Mouse (Mus musculus): ENCODE measurements around the gene Git1. TPM values are rescaled to one million over a fixed set of nuclear protein-coding genes. Genes with fewer than 3 reads are reported as not detected.

Gene Git1
- polyA plus RNA-seq, 1 experiment from 2014 or later, result 12.2 TPM

DNA sequence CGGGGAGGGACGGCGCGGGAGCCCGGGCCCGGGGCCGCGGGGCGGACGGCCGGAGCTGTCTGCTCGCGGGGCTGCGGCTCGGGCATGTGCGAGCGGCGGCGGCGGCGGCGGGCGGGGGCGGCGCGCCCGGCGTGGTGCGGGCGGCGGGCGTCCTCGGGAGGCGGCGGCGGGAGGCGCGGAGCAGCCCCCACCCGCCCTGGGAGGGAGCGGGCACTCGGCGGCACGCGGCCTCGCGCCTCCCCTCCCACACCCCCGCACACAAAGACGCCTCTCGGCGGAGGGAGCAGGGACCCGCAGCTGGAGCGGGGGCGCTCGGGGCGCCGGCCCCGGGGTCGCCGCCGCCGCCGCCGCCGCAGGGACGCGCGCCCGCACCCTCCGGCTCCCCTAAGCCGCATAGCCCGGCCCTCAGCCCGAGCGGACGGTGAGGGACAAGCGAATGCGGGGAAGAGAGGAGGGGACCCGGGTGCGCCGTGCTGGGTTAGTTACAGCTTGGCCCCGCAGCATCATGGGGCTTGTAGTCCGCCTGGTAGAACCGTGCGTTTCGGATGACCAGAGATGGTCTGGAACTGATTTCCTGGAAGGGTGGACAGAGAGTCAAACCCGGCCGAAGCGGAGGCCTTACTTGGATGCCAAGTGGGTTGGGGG lies 3.6 kb upstream of the Git1 start, which contains the start of gene Ankrd13b:
Gene Ankrd13b (minus strand): TSS at position 88 of the 645 bp plus-strand sequence.
- H3K27me3 ChIP-seq (replicated peaks; ENCODE audit: control insufficient read depth, insufficient read depth, low read length), result no peaks in the 10 kb centered on the region
- H3K27ac ChIP-seq (ENCODE audit: low read length), result peak within 1 kb of the TSS; percentile 92; the same call in 1 of the 2 replicates
- H3K4me1 ChIP-seq (ENCODE audit: control insufficient read depth, insufficient read depth, low read length), result peaks cover 52% of the 10 kb centered on the region
- ATAC-seq, result peak; percentile 41
- under 1% methylated on average over 44 of the region's 87 CpGs for WGBS
- H3K36me3 ChIP-seq (ENCODE audit: control insufficient read depth, insufficient read depth, low read length), result no peaks in the 10 kb centered on the region
- H3K9me3 ChIP-seq (ENCODE audit: control insufficient read depth, low read length), result no peaks in the 10 kb centered on the region
- peak within 1 kb of the TSS; percentile 85 for H3K9ac ChIP-seq (ENCODE audit: low read depth, low read length)
- peak within 1 kb of the TSS; percentile 99 for H3K4me2 ChIP-seq (ENCODE audit: low read depth, low read length)
- peak within 1 kb of the TSS; percentile 86 for H3K4me3 ChIP-seq (ENCODE audit: low read length)

DNA sequence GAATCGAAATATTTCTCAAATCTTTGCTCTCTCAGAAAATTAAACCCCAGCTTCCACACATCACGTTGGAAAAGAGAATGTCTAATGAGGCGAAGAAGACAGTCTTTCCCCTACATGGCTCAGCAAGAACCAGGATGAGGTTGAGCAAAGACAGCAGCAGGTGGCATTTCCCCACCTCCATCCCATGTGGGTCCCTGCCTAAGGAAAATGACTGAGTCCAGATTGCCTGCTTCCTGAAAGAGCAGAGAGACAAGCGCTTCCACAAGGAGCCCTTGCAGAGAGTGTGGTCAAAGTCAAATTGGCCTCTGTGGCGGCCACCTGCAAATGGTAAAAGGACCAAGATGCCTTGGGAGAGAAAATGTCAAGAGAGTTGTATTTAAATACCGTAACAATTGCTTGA lies 2.9 kb upstream of the Git1 start:
- Histone ChIP-seq H3K27me3 (replicated peaks; ENCODE audit: control insufficient read depth, insufficient read depth, low read length) (no peaks in the 10 kb centered on the region), H3K27ac (ENCODE audit: low read length) (peak overlapping the region; percentile 92), H3K4me3 (ENCODE audit: low read length) (no peak overlapping the region), H3K9ac (ENCODE audit: low read depth, low read length) (peak overlapping the region; percentile 37; the same call in 1 of the 2 replicates), H3K36me3 (ENCODE audit: control insufficient read depth, insufficient read depth, low read length) (no peaks in the 10 kb centered on the region), H3K9me3 (ENCODE audit: control insufficient read depth, low read length) (no peaks in the 10 kb centered on the region), H3K4me1 (ENCODE audit: control insufficient read depth, insufficient read depth, low read length) (peaks cover 58% of the 10 kb centered on the region), H3K4me2 (ENCODE audit: low read depth, low read length) (no peak overlapping the region; the same call in 1 of the 2 replicates)
- ATAC-seq, result no peak
- WGBS, result 70% methylated on average over 6 of the region's 6 CpGs

DNA sequence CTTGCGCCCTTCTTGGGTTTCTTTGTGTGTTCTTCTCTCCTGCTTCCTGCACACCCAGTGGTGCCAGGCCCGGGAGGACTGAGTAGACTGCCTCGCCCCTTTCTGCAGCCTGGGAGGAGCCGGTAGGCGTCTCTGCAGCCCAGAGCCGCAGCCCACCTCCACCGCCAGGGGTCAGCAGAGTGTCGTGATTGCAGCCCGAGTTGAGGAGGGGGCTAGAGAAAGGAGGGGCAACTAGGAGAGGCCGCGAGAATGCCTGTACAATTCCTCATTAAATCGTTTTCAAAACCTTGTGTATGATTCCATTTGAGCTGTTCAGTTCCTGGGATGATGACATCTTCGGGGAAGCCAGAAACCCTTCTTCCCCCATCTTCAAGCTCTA lies 2.2 kb upstream of the Git1 start:
- Histone ChIP-seq H3K9me3 (ENCODE audit: control insufficient read depth, low read length) (no peaks in the 10 kb centered on the region), H3K27me3 (replicated peaks; ENCODE audit: control insufficient read depth, insufficient read depth, low read length) (no peaks in the 10 kb centered on the region), H3K4me1 (ENCODE audit: control insufficient read depth, insufficient read depth, low read length) (peaks cover 59% of the 10 kb centered on the region), H3K9ac (ENCODE audit: low read depth, low read length) (peak overlapping the region; percentile 64), H3K27ac (ENCODE audit: low read length) (peak overlapping the region; percentile 92), H3K4me2 (ENCODE audit: low read depth, low read length) (peak overlapping the region; percentile 93), H3K4me3 (ENCODE audit: low read length) (peak overlapping the region; percentile 98), H3K36me3 (ENCODE audit: control insufficient read depth, insufficient read depth, low read length) (no peaks in the 10 kb centered on the region)
- WGBS, result 0% methylated on average over 13 of the region's 13 CpGs
- ATAC-seq, result peak; percentile 60

DNA sequence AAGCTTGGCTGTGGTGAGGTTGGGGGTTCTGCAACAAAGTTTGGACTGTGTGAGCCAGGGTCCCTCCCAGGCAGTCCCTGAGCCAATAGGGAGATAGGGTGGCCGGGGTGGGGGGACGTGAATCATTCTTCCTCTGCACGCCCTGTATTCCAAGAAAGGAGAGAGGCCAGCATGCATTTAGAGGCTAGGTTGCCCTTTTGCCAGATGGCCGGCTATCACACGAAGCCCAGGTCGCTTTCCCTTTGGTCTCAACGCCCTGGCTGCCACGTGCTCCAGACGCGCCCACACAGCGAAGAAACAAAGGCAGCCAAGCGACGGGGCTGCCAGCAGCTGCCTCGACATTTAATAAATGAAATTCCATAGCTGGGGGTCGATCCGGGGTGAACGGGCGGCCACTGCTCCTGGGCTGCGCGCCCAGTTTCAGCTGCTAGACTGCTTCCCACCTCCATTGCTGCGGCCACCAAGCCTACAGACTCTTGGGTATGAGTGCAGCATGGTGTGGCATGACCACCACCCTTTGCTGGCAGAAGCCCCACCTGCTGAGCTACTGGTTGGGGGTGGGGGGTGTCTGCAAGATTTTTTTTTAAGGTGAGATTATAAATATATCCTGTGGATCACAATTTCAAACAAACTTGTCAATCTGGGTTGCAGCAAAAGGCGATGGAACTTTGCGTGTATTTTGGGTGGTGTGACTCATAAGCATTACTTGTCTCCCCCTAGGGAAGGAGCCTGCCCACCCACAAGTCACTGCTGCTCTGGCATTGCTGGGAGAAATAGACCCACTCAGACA lies 1.7 kb upstream of the Git1 start:
- under 1% methylated on average over 23 of the region's 23 CpGs for WGBS
- peaks cover 63% of the 10 kb centered on the region for H3K4me1 ChIP-seq (ENCODE audit: control insufficient read depth, insufficient read depth, low read length)
- H3K36me3 ChIP-seq (ENCODE audit: control insufficient read depth, insufficient read depth, low read length), result no peaks in the 10 kb centered on the region
- ATAC-seq, result peak; percentile 50
- peak overlapping the region; percentile 93 for H3K4me2 ChIP-seq (ENCODE audit: low read depth, low read length)
- peak overlapping the region; percentile 93 for H3K9ac ChIP-seq (ENCODE audit: low read depth, low read length)
- H3K27me3 ChIP-seq (replicated peaks; ENCODE audit: control insufficient read depth, insufficient read depth, low read length), result no peaks in the 10 kb centered on the region
- peak overlapping the region; percentile 92 for H3K27ac ChIP-seq (ENCODE audit: low read length)
- H3K4me3 ChIP-seq (ENCODE audit: low read length), result peak overlapping the region; percentile 98
- no peaks in the 10 kb centered on the region for H3K9me3 ChIP-seq (ENCODE audit: control insufficient read depth, low read length)

DNA sequence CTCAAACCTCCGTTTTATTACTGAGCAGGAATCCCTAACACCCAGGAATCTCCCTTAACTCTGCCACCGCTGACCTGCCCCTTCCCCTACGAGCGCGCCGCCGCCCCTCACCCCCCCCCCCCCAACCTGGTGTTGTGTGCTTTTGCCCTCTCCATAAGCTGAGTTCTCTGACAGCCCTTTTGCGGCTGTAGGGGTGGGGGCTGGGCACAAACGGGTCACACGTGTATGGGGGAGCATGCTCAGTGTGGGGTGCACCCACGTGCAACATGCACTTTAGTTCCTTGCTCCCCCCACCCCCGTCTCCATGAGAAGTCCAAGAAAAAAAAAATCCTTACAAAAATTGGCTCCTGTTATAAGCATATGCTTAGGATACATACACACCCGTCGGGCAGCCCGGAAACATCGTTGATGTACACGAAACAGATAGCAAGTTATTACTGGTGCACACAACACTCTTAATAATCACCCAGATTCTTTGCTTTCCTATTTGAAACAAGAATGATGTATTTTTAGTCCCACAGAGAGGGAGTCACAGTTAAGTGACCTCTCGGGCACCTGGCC lies 971 bp upstream of the Git1 start:
- under 1% methylated on average over 14 of the region's 18 CpGs for WGBS
- H3K4me1 ChIP-seq (ENCODE audit: control insufficient read depth, insufficient read depth, low read length), result peaks cover 67% of the 10 kb centered on the region
- ATAC-seq, result no peak

DNA sequence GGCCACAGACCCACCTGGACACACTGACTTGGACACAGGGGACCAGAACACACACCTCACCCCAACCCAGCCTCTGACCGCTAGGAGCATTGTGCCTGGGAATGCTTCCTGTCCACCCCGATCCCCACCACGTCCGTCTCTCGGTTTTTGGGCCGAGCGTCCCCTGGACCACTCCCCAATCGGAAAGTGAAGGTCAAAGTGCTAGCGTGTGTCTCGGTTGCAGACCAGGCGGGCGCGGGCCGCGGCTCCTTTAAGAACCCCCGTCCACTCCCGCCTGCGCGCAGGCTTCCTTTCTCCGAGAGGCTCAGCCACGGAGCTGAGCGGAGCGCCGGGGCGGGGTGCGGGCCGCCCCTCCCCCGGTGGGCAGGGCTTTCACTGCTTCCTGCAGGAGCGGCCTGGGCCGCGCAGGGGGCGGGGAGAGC lies 440 bp upstream of the Git1 start:
- peak overlapping the region; percentile 98 for H3K4me3 ChIP-seq (ENCODE audit: low read length)
- under 1% methylated on average over 32 of the region's 32 CpGs for WGBS
- H3K4me1 ChIP-seq (ENCODE audit: control insufficient read depth, insufficient read depth, low read length), result peaks cover 67% of the 10 kb centered on the region
- H3K9ac ChIP-seq (ENCODE audit: low read depth, low read length), result peak overlapping the region; percentile 93
- H3K36me3 ChIP-seq (ENCODE audit: control insufficient read depth, insufficient read depth, low read length), result no peaks in the 10 kb centered on the region
- no peaks in the 10 kb centered on the region for H3K27me3 ChIP-seq (replicated peaks; ENCODE audit: control insufficient read depth, insufficient read depth, low read length)
- H3K4me2 ChIP-seq (ENCODE audit: low read depth, low read length), result peak overlapping the region; percentile 93
- H3K27ac ChIP-seq (ENCODE audit: low read length), result peak overlapping the region; percentile 92
- peak; percentile 78 for ATAC-seq
- H3K9me3 ChIP-seq (ENCODE audit: control insufficient read depth, low read length), result no peaks in the 10 kb centered on the region

More for the DNA sequence above, 971 bp upstream of the Git1 start:
- Histone ChIP-seq H3K27me3 (replicated peaks; ENCODE audit: control insufficient read depth, insufficient read depth, low read length) (no peaks in the 10 kb centered on the region), H3K4me3 (ENCODE audit: low read length) (peak overlapping the region; percentile 98), H3K9ac (ENCODE audit: low read depth, low read length) (peak overlapping the region; percentile 93), H3K36me3 (ENCODE audit: control insufficient read depth, insufficient read depth, low read length) (no peaks in the 10 kb centered on the region), H3K4me2 (ENCODE audit: low read depth, low read length) (peak overlapping the region; percentile 93), H3K27ac (ENCODE audit: low read length) (peak overlapping the region; percentile 92), H3K9me3 (ENCODE audit: control insufficient read depth, low read length) (no peaks in the 10 kb centered on the region)

DNA sequence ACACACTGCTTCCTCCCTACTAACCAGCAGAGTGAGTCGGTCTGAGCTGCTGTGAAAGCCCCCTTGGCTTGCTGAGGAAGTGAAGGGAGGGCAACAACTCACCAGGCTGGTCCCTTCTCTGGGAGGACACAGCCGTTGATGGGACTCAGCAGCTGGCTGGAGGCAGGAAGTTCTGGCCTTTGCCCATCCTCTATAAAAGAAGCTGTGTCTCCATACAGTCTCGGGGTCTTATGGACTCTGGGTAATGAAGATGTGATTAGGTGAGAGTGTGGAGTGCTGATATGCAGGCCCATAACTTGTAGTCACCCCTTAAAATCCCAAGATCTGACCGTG lies 948 bp downstream of the Git1 start:
- Histone ChIP-seq H3K9ac (ENCODE audit: low read depth, low read length) (peak overlapping the region; percentile 93), H3K9me3 (ENCODE audit: control insufficient read depth, low read length) (no peaks in the 10 kb centered on the region), H3K27ac (ENCODE audit: low read length) (peak overlapping the region; percentile 92), H3K27me3 (replicated peaks; ENCODE audit: control insufficient read depth, insufficient read depth, low read length) (no peaks in the 10 kb centered on the region), H3K36me3 (ENCODE audit: control insufficient read depth, insufficient read depth, low read length) (0 out of 2 replicates have a peak, but pooled peaks cover 1% of the 10 kb centered on the region), H3K4me2 (ENCODE audit: low read depth, low read length) (peak overlapping the region; percentile 63), H3K4me3 (ENCODE audit: low read length) (peak overlapping the region; percentile 98), H3K4me1 (ENCODE audit: control insufficient read depth, insufficient read depth, low read length) (peaks cover 67% of the 10 kb centered on the region)
- no peak for ATAC-seq
- WGBS, result 20% methylated on average over 4 of the region's 4 CpGs

DNA sequence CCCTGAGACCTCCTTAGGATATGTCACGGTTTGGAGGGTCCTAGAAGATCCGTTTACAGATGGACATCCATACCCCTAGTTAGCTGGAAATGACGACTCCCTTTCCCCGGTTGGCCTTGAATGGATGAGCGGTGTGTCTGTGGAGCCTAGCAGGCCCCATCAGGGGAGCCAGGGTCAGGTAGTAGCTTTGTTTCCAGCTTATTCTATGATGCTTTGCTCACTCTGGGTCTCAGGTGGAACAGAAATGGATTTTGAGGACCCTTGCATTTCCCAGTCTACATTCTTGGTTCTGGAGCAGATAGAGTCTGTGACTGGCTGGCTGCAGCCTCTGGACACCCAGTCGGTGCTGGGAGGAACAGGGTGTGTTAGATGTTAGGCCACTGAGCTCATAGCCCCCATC lies 1.4 kb downstream of the Git1 start:
- H3K9ac ChIP-seq (ENCODE audit: low read depth, low read length), result peak overlapping the region; percentile 93
- H3K27ac ChIP-seq (ENCODE audit: low read length), result peak overlapping the region; percentile 64
- H3K9me3 ChIP-seq (ENCODE audit: control insufficient read depth, low read length), result no peaks in the 10 kb centered on the region
- H3K36me3 ChIP-seq (ENCODE audit: control insufficient read depth, insufficient read depth, low read length), result 0 out of 2 replicates have a peak, but pooled peaks cover 3% of the 10 kb centered on the region
- no peak for ATAC-seq
- no peaks in the 10 kb centered on the region for H3K27me3 ChIP-seq (replicated peaks; ENCODE audit: control insufficient read depth, insufficient read depth, low read length)
- H3K4me1 ChIP-seq (ENCODE audit: control insufficient read depth, insufficient read depth, low read length), result peaks cover 67% of the 10 kb centered on the region
- WGBS, result 59% methylated on average over 6 of the region's 6 CpGs
- H3K4me3 ChIP-seq (ENCODE audit: low read length), result peak overlapping the region; percentile 98
- peak overlapping the region; percentile 63 for H3K4me2 ChIP-seq (ENCODE audit: low read depth, low read length)

DNA sequence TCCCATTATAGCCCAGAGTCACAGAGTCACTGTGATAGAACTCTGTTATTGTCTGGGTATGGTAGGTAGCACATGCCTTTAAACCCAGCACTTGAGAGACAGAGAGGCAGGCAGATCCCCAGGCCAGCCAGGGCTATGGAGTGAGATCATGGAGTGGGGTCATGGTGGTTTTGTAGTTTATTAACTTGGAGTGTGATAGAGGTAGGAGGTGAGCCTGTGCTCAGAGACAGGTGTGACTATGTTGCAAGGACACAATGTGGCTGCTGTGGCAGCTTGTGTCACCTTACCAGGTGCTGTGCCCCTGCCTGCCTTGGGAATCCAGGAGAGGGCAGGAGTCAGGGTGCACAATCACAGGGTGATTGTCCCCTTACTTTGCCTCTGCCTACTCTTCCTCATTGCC lies 2.1 kb downstream of the Git1 start:
- Histone ChIP-seq H3K4me2 (ENCODE audit: low read depth, low read length) (peak overlapping the region; percentile 63), H3K4me3 (ENCODE audit: low read length) (no peak overlapping the region), H3K9ac (ENCODE audit: low read depth, low read length) (0 out of 2 replicates have a peak overlapping the region, but pooled peaks have one; percentile 33), H3K27me3 (replicated peaks; ENCODE audit: control insufficient read depth, insufficient read depth, low read length) (no peaks in the 10 kb centered on the region), H3K4me1 (ENCODE audit: control insufficient read depth, insufficient read depth, low read length) (peaks cover 61% of the 10 kb centered on the region), H3K9me3 (ENCODE audit: control insufficient read depth, low read length) (no peaks in the 10 kb centered on the region), H3K36me3 (ENCODE audit: control insufficient read depth, insufficient read depth, low read length) (0 out of 2 replicates have a peak, but pooled peaks cover 6% of the 10 kb centered on the region), H3K27ac (ENCODE audit: low read length) (peak overlapping the region; percentile 64)
- ATAC-seq, result peak; percentile 7

Data from intestine, embryonic 16.5 days (tissue).